Mouse (Mus musculus): ENCODE results near the gene Arnt.
"Not testable (repeated sequence)": the region's sequence is repeated elsewhere in the genome, so short reads cannot be mapped to it uniquely, and the experiment has no call there.

Gene Arnt

GRCm38 (mm10) chr3:95526111-95526510 is 91.9 kb downstream of the Arnt start:
- no peak for DNase-seq (ENCODE audit: low read depth in 2 of 2, low spot score in 2 of 2)

GRCm38 (mm10) chr3:95526622-95527211 is 92.5 kb downstream of the Arnt start, which contains the start of gene Ctss:
Gene Ctss, plus strand, starts transcription at chr3:95526786.
- peak; percentile 21 to 31 for DNase-seq (ENCODE audit: low read depth in 2 of 2, low spot score in 2 of 2)

- DNase-seq (ENCODE audit: low read depth in 2 of 2, low spot score in 2 of 2): no peak
Observed at GRCm38 (mm10) chr3:95529814-95530213, 95.6 kb downstream of the Arnt start.

GRCm38 (mm10) chr3:95531025-95531424 is 96.8 kb downstream of the Arnt start:
- no peak for DNase-seq (ENCODE audit: low read depth in 2 of 2, low spot score in 2 of 2)

GRCm38 (mm10) chr3:95533364-95533763 is 99.2 kb downstream of the Arnt start:
- DNase-seq (ENCODE audit: low read depth in 2 of 2, low spot score in 2 of 2): no peak

GRCm38 (mm10) chr3:95534927-95535326 is 100.7 kb downstream of the Arnt start:
- DNase-seq (ENCODE audit: low read depth in 2 of 2, low spot score in 2 of 2): no peak

GRCm38 (mm10) chr3:95538936-95539335 is 104.7 kb downstream of the Arnt start:
- no peak for DNase-seq (ENCODE audit: low read depth in 2 of 2, low spot score in 2 of 2)

- DNase-seq (ENCODE audit: low read depth in 2 of 2, low spot score in 2 of 2): no peak
Observed at GRCm38 (mm10) chr3:95539837-95540236, 105.6 kb downstream of the Arnt start.

- not testable (repeated sequence) for DNase-seq (ENCODE audit: low read depth in 2 of 2, low spot score in 2 of 2)
Observed at GRCm38 (mm10) chr3:95541186-95541585, 107.0 kb downstream of the Arnt start.

- DNase-seq (ENCODE audit: low read depth in 2 of 2, low spot score in 2 of 2): no peak
Observed at GRCm38 (mm10) chr3:95542171-95542570, 108.0 kb downstream of the Arnt start.

GRCm38 (mm10) chr3:95542981-95543380 is 108.8 kb downstream of the Arnt start:
- no peak for DNase-seq (ENCODE audit: low read depth in 2 of 2, low spot score in 2 of 2)
